Mouse (Mus musculus) neural tube, embryonic 13.5 days (tissue): ENCODE results near the gene Rab26. TPM values are rescaled to one million over a fixed set of nuclear protein-coding genes. Genes with fewer than 3 reads are reported as not detected.

Experiments
- ATAC-seq: fragments of 200-750 bp; cut with Nextera tagmentation; 2 replicates; pipeline ENCODE4 v1.8.0; 2017; ENCODE audit warnings: low read depth, mild to moderate bottlenecking, moderate TSS enrichment, moderate library complexity
- H3K27ac ChIP-seq: fragments of 300-500 bp; sonication (generic); replicated peaks from 2 replicates; pipeline ENCODE4 v1.5.1; 2015; ENCODE audit warnings: moderate library complexity, mild to moderate bottlenecking, inconsistent platforms
- H3K27me3 ChIP-seq: fragments of 300-500 bp; sonication (generic); 2 replicates; pipeline ENCODE4 v1.6.1; 2015; ENCODE audit warnings: mild to moderate bottlenecking, inconsistent platforms
- H3K36me3 ChIP-seq: fragments of 300-500 bp; sonication (generic); 2 replicates; pipeline ENCODE4 v1.6.1; 2015; ENCODE audit warnings: mild to moderate bottlenecking, inconsistent platforms
- H3K4me1 ChIP-seq: fragments of 300-500 bp; sonication (generic); replicated peaks from 2 replicates; pipeline ENCODE4 v1.6.1; 2015; ENCODE audit warnings: inconsistent platforms
- H3K4me2 ChIP-seq: fragments of 300-500 bp; sonication (generic); 2 replicates; pipeline ENCODE4 v1.6.1; 2015; ENCODE audit warnings: inconsistent platforms, mild to moderate bottlenecking, moderate library complexity
- H3K4me3 ChIP-seq: fragments of 300-500 bp; sonication (generic); 2 replicates; pipeline ENCODE4 v1.5.1; 2015; ENCODE audit warnings: mild to moderate bottlenecking, inconsistent platforms
- H3K9ac ChIP-seq: fragments of 300-500 bp; sonication (generic); 2 replicates; pipeline ENCODE4 v1.6.1; 2015; ENCODE audit warnings: moderate library complexity, mild to moderate bottlenecking, inconsistent platforms
- H3K9me3 ChIP-seq: fragments of 300-500 bp; sonication (generic); 2 replicates; pipeline ENCODE4 v1.6.1; 2016; ENCODE audit warnings: inconsistent platforms
- WGBS: fragments of 180-500 bp; shearing (Covaris S2); methylation state at CpG from one replicate; pipeline ENCODE4 v1.1.7; 2015; 5-methylcytosine and 5-hydroxymethylcytosine counted together
- polyA plus RNA-seq: library from polyadenylated mRNA; unstranded; fragments of >200 nt; fragmentation: Nextera tagmentation; extraction: Ambion mirVana; gene quantifications from 2 replicates; pipeline ENCODE4 v1.2.1, GENCODE M21; 2015

The Rab26 gene
- polyA plus RNA-seq, 1 experiment from 2014 or later, result 1.5 TPM

- under 1% methylated on average over 40 of the region's 40 CpGs for WGBS
- Histone ChIP-seq H3K4me1 (peaks cover 65% of the 10 kb centered on the region), H3K9me3 (no peaks in the 10 kb centered on the region), H3K36me3 (0 out of 2 replicates have a peak, but pooled peaks cover 23% of the 10 kb centered on the region), H3K4me3 (peak within 1 kb of the TSS; percentile 65), H3K9ac (peak within 1 kb of the TSS; percentile 81), H3K27me3 (no peaks in the 10 kb centered on the region), H3K27ac (peak within 1 kb of the TSS; percentile 86), H3K4me2 (peak within 1 kb of the TSS; percentile 81)
- peak; percentile 97 for ATAC-seq
These were observed 6.1 kb downstream of the Rab26 start, which contains the start of gene Traf7 for GRCm38 (mm10) chr17:24527723-24528559. Gene Traf7 (minus strand): TSS chr17:24527938.

- Histone ChIP-seq H3K27ac (peak overlapping the region; percentile 78), H3K4me2 (peak overlapping the region; percentile 81), H3K9ac (peak overlapping the region; percentile 81), H3K27me3 (no peaks in the 10 kb centered on the region), H3K4me1 (peaks cover 59% of the 10 kb centered on the region), H3K4me3 (peak overlapping the region; percentile 65), H3K9me3 (no peaks in the 10 kb centered on the region), H3K36me3 (0 out of 2 replicates have a peak, but pooled peaks cover 23% of the 10 kb centered on the region)
- peak; percentile 1 for ATAC-seq
- under 1% methylated on average over 19 of the region's 19 CpGs for WGBS
These were observed 6.7 kb downstream of the Rab26 start for GRCm38 (mm10) chr17:24527315-24527714.

GRCm38 (mm10) chr17:24524734-24525133, 9.3 kb downstream of the Rab26 start:
- Histone ChIP-seq H3K4me2 (no peak overlapping the region), H3K27ac (no peak overlapping the region), H3K36me3 (peaks cover 17% of the 10 kb centered on the region; the same call in 1 of the 2 replicates), H3K4me1 (peaks cover 38% of the 10 kb centered on the region), H3K9ac (peak overlapping the region; percentile 35; the same call in 1 of the 2 replicates), H3K4me3 (no peak overlapping the region), H3K27me3 (no peaks in the 10 kb centered on the region), H3K9me3 (no peaks in the 10 kb centered on the region)
- no peak for ATAC-seq
- 87% methylated on average over 2 of the region's 2 CpGs for WGBS

GRCm38 (mm10) chr17:24520450-24520849, 13.6 kb downstream of the Rab26 start:
- Histone ChIP-seq H3K36me3 (peaks cover 53% of the 10 kb centered on the region), H3K4me2 (no peak overlapping the region), H3K4me1 (peaks cover 9% of the 10 kb centered on the region), H3K9me3 (no peaks in the 10 kb centered on the region), H3K9ac (no peak overlapping the region), H3K4me3 (no peak overlapping the region), H3K27ac (no peak overlapping the region), H3K27me3 (no peaks in the 10 kb centered on the region)
- WGBS, result 94% methylated on average over 4 of the region's 4 CpGs
- no peak for ATAC-seq

GRCm38 (mm10) chr17:24514270-24515257, 19.4 kb downstream of the Rab26 start:
- ATAC-seq, result no peak
- Histone ChIP-seq H3K9me3 (no peaks in the 10 kb centered on the region), H3K4me2 (peak overlapping the region; percentile 5; the same call in 1 of the 2 replicates), H3K4me3 (no peak overlapping the region), H3K36me3 (peaks cover 89% of the 10 kb centered on the region), H3K27ac (peak overlapping the region; percentile 61; the same call in 1 of the 2 replicates), H3K9ac (0 out of 2 replicates have a peak overlapping the region, but pooled peaks have one; percentile 19), H3K27me3 (no peaks in the 10 kb centered on the region), H3K4me1 (peaks cover 4% of the 10 kb centered on the region; the same call in 1 of the 2 replicates)
- 85% methylated on average over 24 of the region's 24 CpGs for WGBS

- Histone ChIP-seq H3K4me1 (peaks cover 4% of the 10 kb centered on the region; the same call in 1 of the 2 replicates), H3K27ac (no peak overlapping the region), H3K4me3 (no peak overlapping the region), H3K4me2 (peak overlapping the region; percentile 5; the same call in 1 of the 2 replicates), H3K36me3 (peaks cover 91% of the 10 kb centered on the region), H3K27me3 (no peaks in the 10 kb centered on the region), H3K9me3 (no peaks in the 10 kb centered on the region), H3K9ac (0 out of 2 replicates have a peak overlapping the region, but pooled peaks have one; percentile 19)
- WGBS, result 60% methylated on average over 5 of the region's 5 CpGs
- peak; percentile 45; the same call in 1 of the 2 replicates for ATAC-seq
These were observed 20.4 kb downstream of the Rab26 start for GRCm38 (mm10) chr17:24513609-24514008.

GRCm38 (mm10) chr17:24507806-24508460, 26.1 kb downstream of the Rab26 start:
- Histone ChIP-seq H3K9ac (0 out of 2 replicates have a peak overlapping the region, but pooled peaks have one; percentile 3), H3K27me3 (no peaks in the 10 kb centered on the region), H3K36me3 (peaks cover 97% of the 10 kb centered on the region), H3K4me1 (peaks cover 13% of the 10 kb centered on the region), H3K4me3 (no peak overlapping the region), H3K9me3 (no peaks in the 10 kb centered on the region), H3K27ac (no peak overlapping the region), H3K4me2 (no peak overlapping the region)
- 82% methylated on average over 12 of the region's 12 CpGs for WGBS
- ATAC-seq, result no peak

GRCm38 (mm10) chr17:24507129-24507664, 26.8 kb downstream of the Rab26 start:
- H3K4me3 ChIP-seq, result no peak overlapping the region
- peaks cover 100% of the 10 kb centered on the region for H3K36me3 ChIP-seq
- H3K27me3 ChIP-seq, result no peaks in the 10 kb centered on the region
- H3K27ac ChIP-seq, result no peak overlapping the region
- no peak overlapping the region for H3K4me2 ChIP-seq
- no peak overlapping the region for H3K9ac ChIP-seq
- WGBS, result 59% methylated on average over 18 of the region's 19 CpGs
- H3K4me1 ChIP-seq, result peaks cover 13% of the 10 kb centered on the region
- 0 out of 2 replicates have a peak, but pooled peaks have one; percentile 2 for ATAC-seq
- no peaks in the 10 kb centered on the region for H3K9me3 ChIP-seq

- no peak for ATAC-seq
- no peak overlapping the region for H3K4me3 ChIP-seq
- WGBS, result 34% methylated on average over 36 of the region's 36 CpGs
- H3K27me3 ChIP-seq, result no peaks in the 10 kb centered on the region
- H3K4me2 ChIP-seq, result peak overlapping the region; percentile 30; the same call in 1 of the 2 replicates
- 0 out of 2 replicates have a peak overlapping the region, but pooled peaks have one; percentile 52 for H3K27ac ChIP-seq
- peaks cover 100% of the 10 kb centered on the region for H3K36me3 ChIP-seq
- peaks cover 13% of the 10 kb centered on the region for H3K4me1 ChIP-seq
- H3K9ac ChIP-seq, result 0 out of 2 replicates have a peak overlapping the region, but pooled peaks have one; percentile 31
- no peaks in the 10 kb centered on the region for H3K9me3 ChIP-seq
These were observed 27.5 kb downstream of the Rab26 start for GRCm38 (mm10) chr17:24506332-24507070.

- 0 out of 2 replicates have a peak overlapping the region, but pooled peaks have one; percentile 31 for H3K9ac ChIP-seq
- H3K27me3 ChIP-seq, result no peaks in the 10 kb centered on the region
- no peak overlapping the region for H3K4me3 ChIP-seq
- H3K36me3 ChIP-seq, result peaks cover 100% of the 10 kb centered on the region
- WGBS, result 86% methylated on average over 30 of the region's 30 CpGs
- no peak for ATAC-seq
- no peaks in the 10 kb centered on the region for H3K9me3 ChIP-seq
- no peak overlapping the region for H3K27ac ChIP-seq
- peaks cover 13% of the 10 kb centered on the region for H3K4me1 ChIP-seq
- H3K4me2 ChIP-seq, result no peak overlapping the region
These were observed 28.6 kb downstream of the Rab26 start for GRCm38 (mm10) chr17:24505286-24505955.
